Mouse (Mus musculus) CH12.LX (cell line): ENCODE measurements at regions not wholly inside any gene's neighbourhood (a gene's known extent, or its start where the extent isn't known, plus 50 kb on each side); places are given as distances from the start of the nearest gene placed in this dataset.

Experiments
- EP300 ChIP-seq: IDR thresholded peaks from 2 replicates; pipeline ENCODE4 v1.6.1; 2011; ENCODE audit warnings: low read length, improper control_type of control experiment
- POLR2A ChIP-seq: IDR thresholded peaks from 2 replicates; pipeline ENCODE4 v1.6.1; 2011; ENCODE audit warnings: low read depth, mild to moderate bottlenecking, improper control_type of control experiment, low read length

DNA sequence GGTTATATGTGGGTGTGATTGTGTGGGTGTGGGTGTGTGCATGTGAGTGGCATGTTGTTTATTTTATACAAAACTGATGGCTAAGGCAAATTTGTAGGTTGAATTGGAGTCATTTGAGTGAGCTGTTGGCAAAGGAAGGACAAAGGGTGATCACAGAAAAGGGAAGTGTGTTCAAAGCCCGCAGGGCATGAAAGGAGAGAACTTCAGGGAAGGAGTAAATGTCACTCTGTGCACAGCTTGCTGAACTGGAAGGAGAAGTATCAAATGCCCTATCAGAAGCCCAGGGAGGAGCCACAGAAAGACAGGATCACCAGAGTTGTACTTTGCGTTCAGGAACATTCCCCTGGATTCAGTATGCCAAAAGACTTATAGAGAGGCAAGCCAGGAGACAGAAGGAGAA, 122.3 kb upstream of the Tent5a start:
- TF ChIP-seq EP300 = no peak
- no peak for TF ChIP-seq POLR2A
